Mouse (Mus musculus): ENCODE data around the gene Sema4a.
A peak's percentile ranks its signal among the peaks of the same experiment; 100 is the strongest.
"Not testable (repeated sequence)": the region's sequence is repeated elsewhere in the genome, so short reads cannot be mapped to it uniquely, and the experiment has no call there.

Gene Sema4a

GRCm38 (mm10) chr3:88454762-88455587 lies 6.0 kb downstream of the Sema4a start:
- DNase-seq: peak; percentile 58

GRCm38 (mm10) chr3:88453986-88454385 lies 7.0 kb downstream of the Sema4a start:
- DNase-seq: no peak

- DNase-seq: no peak
Observed at GRCm38 (mm10) chr3:88453369-88453768, 7.6 kb downstream of the Sema4a start.

- no peak for DNase-seq
Observed at GRCm38 (mm10) chr3:88452716-88453115, 8.3 kb downstream of the Sema4a start.

GRCm38 (mm10) chr3:88452246-88452645 lies 8.7 kb downstream of the Sema4a start:
- DNase-seq: no peak

GRCm38 (mm10) chr3:88450379-88451131 lies 10.4 kb downstream of the Sema4a start:
- no peak for DNase-seq

GRCm38 (mm10) chr3:88449395-88450023 lies 11.5 kb downstream of the Sema4a start:
- DNase-seq: no peak

- DNase-seq: no peak
Observed at GRCm38 (mm10) chr3:88448443-88448842, 12.5 kb downstream of the Sema4a start.

GRCm38 (mm10) chr3:88447676-88448183 lies 13.3 kb downstream of the Sema4a start:
- DNase-seq: no peak

GRCm38 (mm10) chr3:88446471-88447123 lies 14.4 kb downstream of the Sema4a start:
- DNase-seq: peak; percentile 48

GRCm38 (mm10) chr3:88442888-88443287 lies 18.1 kb downstream of the Sema4a start:
- no peak for DNase-seq

GRCm38 (mm10) chr3:88442488-88442887 lies 18.5 kb downstream of the Sema4a start:
- no peak for DNase-seq

- peak; percentile 74 for DNase-seq
Observed at GRCm38 (mm10) chr3:88440500-88441381, 20.2 kb downstream of the Sema4a start.

- no peak for DNase-seq
Observed at GRCm38 (mm10) chr3:88439582-88439981, 21.4 kb downstream of the Sema4a start.

- peak; percentile 50 for DNase-seq
Observed at GRCm38 (mm10) chr3:88437454-88437853, 23.5 kb downstream of the Sema4a start.

- DNase-seq: peak; percentile 76
Observed at GRCm38 (mm10) chr3:88436395-88437201, 24.4 kb downstream of the Sema4a start.

- DNase-seq: no peak
Observed at GRCm38 (mm10) chr3:88435515-88435914, 25.5 kb downstream of the Sema4a start.

GRCm38 (mm10) chr3:88428639-88429038 lies 32.3 kb downstream of the Sema4a start:
- DNase-seq: not testable (repeated sequence)

- DNase-seq: no peak
Observed at GRCm38 (mm10) chr3:88427342-88427905, 33.6 kb downstream of the Sema4a start.

- DNase-seq: no peak
Observed at GRCm38 (mm10) chr3:88425708-88426420, 35.1 kb downstream of the Sema4a start.

All from kidney, postnatal 10 days (tissue).